Mouse (Mus musculus) ES-E14 (cell line): ENCODE measurements around the gene Cep128. TPM values are rescaled to one million over a fixed set of nuclear protein-coding genes. Genes with fewer than 3 reads are reported as not detected.

Source experiments
- DNase-seq: peaks from one replicate; pipeline ENCODE4 v3.0.0-alpha.2; 2013; ENCODE audit warnings: low read depth, low spot score
- H3K27ac ChIP-seq: 2 replicates; pipeline ENCODE4 v1.5.1; 2012; ENCODE audit warnings: low read depth, mild to moderate bottlenecking, low read length, moderate library complexity, mixed read lengths; ENCODE audit not compliant: poor library complexity, insufficient read depth, severe bottlenecking
- H3K36me3 ChIP-seq: 2 replicates; pipeline ENCODE4 v1.6.1; 2012; ENCODE audit warnings: mild to moderate bottlenecking, low read length, moderate library complexity, mixed read lengths; ENCODE audit not compliant: control insufficient read depth, poor library complexity, insufficient read depth, severe bottlenecking
- H3K4me1 ChIP-seq, 2 experiments: fragments of 150-350 bp in 1 of 2; sonication (generic) in 1 of 2; 2 replicates each; pipeline ENCODE4 v1.6.1; 2012; ENCODE audit warnings: low read length in 2 of 2, mild to moderate bottlenecking in 1 of 2, mixed read lengths in 1 of 2; ENCODE audit not compliant: control insufficient read depth in 2 of 2, insufficient read depth in 2 of 2, poor library complexity in 1 of 2
- H3K4me3 ChIP-seq, 2 experiments: fragments of 150-350 bp in 1 of 2; sonication (generic) in 1 of 2; 2 replicates each; pipeline ENCODE4 v1.5.1; 2012; ENCODE audit warnings: low read length in 2 of 2, low read depth in 1 of 2, mild to moderate bottlenecking in 1 of 2, mixed read lengths in 1 of 2; ENCODE audit not compliant: insufficient read depth in 1 of 2, poor library complexity in 1 of 2, severe bottlenecking in 1 of 2
- H3K9ac ChIP-seq: 2 replicates; pipeline ENCODE4 v1.6.1; 2012; ENCODE audit warnings: low read depth, mild to moderate bottlenecking, low read length, mixed read lengths; ENCODE audit not compliant: poor library complexity, insufficient read depth, severe bottlenecking
- H3K9me3 ChIP-seq: fragments of 150-350 bp; sonication (generic); 2 replicates; pipeline ENCODE4 v1.6.1; 2012; ENCODE audit warnings: low read depth, mild to moderate bottlenecking, low read length; ENCODE audit not compliant: control insufficient read depth, insufficient read depth
- CHD2 ChIP-seq: IDR thresholded peaks from 2 replicates; pipeline ENCODE4 v1.6.1; 2014; ENCODE audit warnings: mild to moderate bottlenecking, low read depth, low read length, inconsistent platforms
- HCFC1 ChIP-seq: IDR thresholded peaks from 2 replicates; pipeline ENCODE4 v1.6.1; 2012; ENCODE audit warnings: low read length, inconsistent platforms, borderline replicate concordance; ENCODE audit not compliant: insufficient read depth
- MAFK ChIP-seq: IDR thresholded peaks from 2 replicates; pipeline ENCODE4 v1.6.1; 2014; ENCODE audit warnings: mild to moderate bottlenecking, low read depth, low read length, inconsistent platforms; ENCODE audit not compliant: insufficient read depth
- ZC3H11A ChIP-seq: IDR thresholded peaks from 2 replicates; pipeline ENCODE4 v1.6.1; 2012; ENCODE audit warnings: low read depth, mild to moderate bottlenecking, inconsistent platforms, low read length, borderline replicate concordance
- ZNF384 ChIP-seq: IDR thresholded peaks from 2 replicates; pipeline ENCODE4 v1.6.1; 2012; ENCODE audit warnings: low read depth, low read length, inconsistent platforms
- in situ Hi-C, 2 experiments: fragments of 600-800 bp; cut with MboI; formaldehyde crosslinking; loops; one replicate each; pipeline ENCODE4 v1.15.1; 2025; ENCODE audit warnings: low sequenced_read_pairs in 2 of 2, inconsistent platforms in 1 of 2; ENCODE audit not compliant: unreplicated experiment in 2 of 2
- total RNA-seq: library from RNA; depleted of rRNA; stranded (reverse); fragments of 300-350 nt; gene quantifications from 2 replicates; pipeline ENCODE4 v1.2.3, GENCODE M21; 2012

Gene Cep128
- total RNA-seq, 1 experiment: 10.1 TPM

DNA sequence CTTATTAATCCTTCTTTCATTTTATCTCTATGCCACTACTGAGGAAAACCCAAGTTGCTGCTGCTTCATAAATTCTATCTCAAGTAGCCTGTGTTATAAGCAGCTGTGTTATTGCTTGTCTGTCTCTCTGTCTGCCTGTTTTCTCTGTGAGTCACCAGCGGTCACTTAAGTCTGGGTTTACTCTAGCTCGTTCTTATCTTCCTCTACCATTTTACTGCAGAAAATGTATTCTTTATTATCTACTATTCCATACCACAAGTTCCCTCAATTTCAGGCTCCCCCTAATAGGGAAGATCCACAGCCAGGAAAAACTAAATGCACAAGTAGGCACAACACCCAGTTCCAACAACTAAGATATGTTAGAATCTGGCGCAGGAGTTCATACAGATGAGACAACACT lies 178.7 kb downstream of the Cep128 start:
- H3K36me3 ChIP-seq: no peaks in the 10 kb centered on the region
- H3K27ac ChIP-seq: no peak overlapping the region
- in situ Hi-C loops: no loop called here
- no peak overlapping the region for H3K4me3 ChIP-seq
- H3K9ac ChIP-seq: no peak overlapping the region
- TF ChIP-seq ZNF384: no peak
- no peak for TF ChIP-seq HCFC1
- no peak for TF ChIP-seq CHD2
- no peak for TF ChIP-seq ZC3H11A
- no peak for TF ChIP-seq MAFK
- no peaks in the 10 kb centered on the region for H3K4me1 ChIP-seq
- H3K9me3 ChIP-seq: no peaks in the 10 kb centered on the region
- DNase-seq: no peak

DNA sequence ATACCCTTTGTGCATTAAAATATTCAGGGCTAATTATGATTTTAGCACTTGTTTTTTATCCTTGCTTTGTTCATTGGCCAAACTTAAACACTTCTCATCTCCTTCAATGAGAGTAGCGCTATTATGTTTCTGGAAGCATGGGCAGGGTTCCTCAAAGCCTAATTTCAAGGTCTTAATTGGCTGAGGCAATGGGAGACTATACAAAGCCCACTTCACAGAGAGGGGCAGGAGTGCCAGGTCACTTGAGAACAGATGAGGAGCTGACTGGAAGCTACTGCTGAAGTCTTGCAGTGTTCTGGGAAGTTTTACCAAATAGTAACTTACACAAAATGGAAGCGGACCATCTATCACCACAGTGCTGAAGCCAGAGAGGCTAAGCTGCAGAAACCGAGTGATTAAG lies 179.9 kb downstream of the Cep128 start:
- no peak for TF ChIP-seq ZNF384
- no peak for TF ChIP-seq MAFK
- no peak for TF ChIP-seq ZC3H11A
- TF ChIP-seq HCFC1: no peak
- TF ChIP-seq CHD2: no peak
- Histone ChIP-seq H3K27ac (no peak overlapping the region), H3K9ac (no peak overlapping the region), H3K4me3 (no peak overlapping the region), H3K36me3 (no peaks in the 10 kb centered on the region), H3K4me1 (no peaks in the 10 kb centered on the region), H3K9me3 (no peaks in the 10 kb centered on the region)
- in situ Hi-C loops: no loop called here
- no peak for DNase-seq

DNA sequence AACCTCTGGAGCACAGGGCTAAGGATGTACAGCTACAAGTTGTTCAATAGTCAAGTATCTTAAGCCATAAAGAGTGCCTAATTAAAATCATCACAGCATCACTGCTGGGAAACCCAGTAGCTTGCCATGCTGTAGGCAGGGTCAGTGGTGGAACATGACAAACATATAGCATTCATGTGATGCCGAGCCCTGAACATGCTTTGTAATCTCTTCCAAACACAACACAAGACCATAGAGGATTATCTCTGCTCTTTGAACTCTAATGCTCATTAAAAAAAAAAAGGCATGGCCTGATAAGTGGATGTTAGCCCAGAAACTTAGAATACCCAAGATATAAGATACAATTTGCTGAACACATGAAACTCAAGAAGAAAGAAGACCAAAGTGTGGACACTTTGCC lies 181.7 kb downstream of the Cep128 start:
- H3K27ac ChIP-seq: no peak overlapping the region
- no peak overlapping the region for H3K9ac ChIP-seq
- H3K9me3 ChIP-seq: no peaks in the 10 kb centered on the region
- H3K36me3 ChIP-seq: no peaks in the 10 kb centered on the region
- DNase-seq: no peak
- in situ Hi-C loops: no loop called here
- H3K4me1 ChIP-seq: no peaks in the 10 kb centered on the region
- H3K4me3 ChIP-seq: no peak overlapping the region
- no peak for TF ChIP-seq HCFC1

DNA sequence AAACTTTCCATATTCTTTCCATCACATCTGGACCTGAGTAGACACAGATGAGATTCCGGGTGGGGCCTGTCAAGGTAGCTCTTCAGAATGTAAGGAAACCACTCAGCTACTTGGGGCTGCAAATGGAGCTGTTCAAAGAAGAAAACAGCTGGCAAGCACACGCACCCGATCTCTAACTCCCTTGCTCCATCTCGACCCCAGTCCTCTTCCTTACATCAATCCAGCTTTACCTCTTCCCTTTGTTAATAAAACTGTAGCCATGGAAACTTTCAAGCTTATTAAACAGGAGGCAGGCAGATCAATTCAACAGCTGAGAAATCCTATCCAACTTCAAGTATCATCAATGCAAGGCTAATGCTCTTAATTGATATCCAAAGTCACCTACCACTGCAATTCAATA lies 195.1 kb downstream of the Cep128 start:
- Histone ChIP-seq H3K36me3 (no peaks in the 10 kb centered on the region), H3K27ac (no peak overlapping the region), H3K4me1 (no peaks in the 10 kb centered on the region), H3K9ac (no peak overlapping the region), H3K9me3 (no peaks in the 10 kb centered on the region), H3K4me3 (no peak overlapping the region)
- TF ChIP-seq CHD2 (no peak), ZC3H11A (no peak), ZNF384 (no peak), MAFK (no peak), HCFC1 (no peak)
- no peak for DNase-seq
- in situ Hi-C loops: no loop called here

- no peak for DNase-seq
Measured at GRCm38 (mm10) chr12:91185564-91185963, 198.6 kb downstream of the Cep128 start.

More at GRCm38 (mm10) chr12:91185564-91185963, 198.6 kb downstream of the Cep128 start:
- H3K36me3 ChIP-seq: no peaks in the 10 kb centered on the region
- in situ Hi-C loops: no loop called here
- H3K9me3 ChIP-seq: no peaks in the 10 kb centered on the region
- H3K4me3 ChIP-seq: no peak overlapping the region
- no peak overlapping the region for H3K27ac ChIP-seq
- no peak overlapping the region for H3K9ac ChIP-seq
- no peaks in the 10 kb centered on the region for H3K4me1 ChIP-seq
- TF ChIP-seq HCFC1 (no peak), ZC3H11A (no peak), MAFK (no peak), ZNF384 (no peak), CHD2 (no peak)
